Comparison of ENCODE assay signal across 19 mouse cellular contexts in genomic region chr8:93180581-93181129, GRCm38 (mm10). TPM values are rescaled to one million over a fixed set of nuclear protein-coding genes. Genes with fewer than 3 reads are reported as not detected.
DNase-seq lines count a peak whose midpoint lies in the region; ATAC-seq and TF ChIP-seq lines count a peak whose summit lies in the region.
"Had no signal": no experiment of that assay in that cellular context is flagged by ENCODE, and none has a peak within 500 bp of the region (broad histone marks: within the 10 kb centered on the region; RNA-seq: fewer than 3 reads in every experiment).

No protein-coding gene starts in this region.

- H3K36me3 ChIP-seq in kidney, embryonic 16.5 days (ENCODE audit: insufficient read depth, low read length), result no peaks in the 10 kb centered on the region
- no peaks in the 10 kb centered on the region for H3K36me3 ChIP-seq in heart, postnatal 0 days (replicated peaks; ENCODE audit: control insufficient read depth, insufficient read depth, low read length)
- H3K36me3 ChIP-seq: forebrain, embryonic 12.5 days; liver, embryonic 12.5 days; midbrain, embryonic 13.5 days had no signal

- H3K9ac ChIP-seq in kidney, embryonic 16.5 days (replicated peaks; ENCODE audit: low read length), result no peak overlapping the region
- no peak overlapping the region for H3K9ac ChIP-seq in heart, postnatal 0 days (replicated peaks; ENCODE audit: low read depth, low read length)
- H3K9ac ChIP-seq: forebrain, embryonic 12.5 days; liver, embryonic 12.5 days; midbrain, embryonic 13.5 days had no signal

- no peak overlapping the region for H3K4me2 ChIP-seq in kidney, embryonic 16.5 days (replicated peaks; ENCODE audit: low read depth, low read length)
- H3K4me2 ChIP-seq in heart, postnatal 0 days (ENCODE audit: low read depth, low read length), result no peak overlapping the region
- H3K4me2 ChIP-seq: forebrain, embryonic 12.5 days; liver, embryonic 12.5 days; midbrain, embryonic 13.5 days had no signal

- no peaks in the 10 kb centered on the region for H3K27me3 ChIP-seq in kidney, embryonic 16.5 days (ENCODE audit: insufficient read depth, low read length)
- H3K27me3 ChIP-seq in heart, postnatal 0 days (ENCODE audit: control insufficient read depth, insufficient read depth, low read length), result no peaks in the 10 kb centered on the region
- H3K27me3 ChIP-seq: forebrain, embryonic 12.5 days; liver, embryonic 12.5 days; midbrain, embryonic 13.5 days had no signal

- no peak for TF ChIP-seq CTCF in heart, postnatal 0 days (IDR thresholded peaks at IDR 0.05; ENCODE audit: low read depth)

- DNase-seq in kidney, postnatal 25 days, result no peak
- peak; percentile 53 for DNase-seq in heart, adult 8-10 months (ENCODE audit: low spot score)
- DNase-seq in heart, postnatal 0 days (ENCODE audit: low spot score), result peak; percentile 10
- peak; percentile 63 for DNase-seq in lung, postnatal 10 days
- no peak for DNase-seq in adrenal gland, postnatal 36 days
- no peak for DNase-seq in adrenal gland, adult 18-20 months (ENCODE audit: low spot score in 2 of 2)
- DNase-seq: cerebellum, adult 9-11 months; left cerebral cortex, postnatal 4 days; thymus, postnatal 4 days had no signal

- no peak overlapping the region for H3K27ac ChIP-seq in kidney, embryonic 16.5 days (ENCODE audit: low read length)
- H3K27ac ChIP-seq in heart, postnatal 0 days (ENCODE audit: low read depth), result no peak overlapping the region
- H3K27ac ChIP-seq: forebrain, embryonic 12.5 days; hindbrain, postnatal 0 days; liver, embryonic 12.5 days; midbrain, embryonic 13.5 days had no signal

- peak; percentile 42; the same call in 1 of the 2 replicates for ATAC-seq in kidney, embryonic 16.5 days (ENCODE audit: low FRiP score, low TSS enrichment)
- ATAC-seq in heart, postnatal 0 days (ENCODE audit: insufficient read depth, low read depth), result 0 out of 2 replicates have a peak, but pooled peaks have one; percentile 20
- ATAC-seq: hindbrain, postnatal 0 days; liver, embryonic 12.5 days; midbrain, embryonic 13.5 days had no signal

- no peak overlapping the region for H3K4me3 ChIP-seq in kidney, embryonic 16.5 days (ENCODE audit: low read length)
- H3K4me3 ChIP-seq in heart, postnatal 0 days (ENCODE audit: low read depth, low read length), result no peak overlapping the region
- H3K4me3 ChIP-seq: forebrain, embryonic 12.5 days; liver, embryonic 12.5 days; midbrain, embryonic 13.5 days had no signal

- WGBS in kidney, embryonic 16.5 days, result 19% methylated on average over 4 of the region's 4 CpGs
- WGBS in heart, postnatal 0 days, result 59% methylated on average over 4 of the region's 4 CpGs

- H3K4me1 ChIP-seq in kidney, embryonic 16.5 days (ENCODE audit: insufficient read depth, low read length), result peaks cover 7% of the 10 kb centered on the region; the same call in 1 of the 2 replicates
- no peaks in the 10 kb centered on the region for H3K4me1 ChIP-seq in heart, postnatal 0 days (ENCODE audit: control insufficient read depth, insufficient read depth)
- H3K4me1 ChIP-seq: liver, embryonic 12.5 days; midbrain, embryonic 13.5 days had no signal

- H3K9me3 ChIP-seq in kidney, embryonic 16.5 days (ENCODE audit: low read length), result no peaks in the 10 kb centered on the region
- H3K9me3 ChIP-seq in heart, postnatal 0 days (replicated peaks; ENCODE audit: control insufficient read depth, low read length), result no peaks in the 10 kb centered on the region
- H3K9me3 ChIP-seq: forebrain, embryonic 12.5 days; liver, embryonic 12.5 days; midbrain, embryonic 13.5 days had no signal

- no peak for TF ChIP-seq EP300 in heart, postnatal 0 days (IDR thresholded peaks at IDR 0.05; ENCODE audit: low read depth)

RNA-seq across cellular contexts. Expression of gene Ces1d, which starts 17.0 kb away (rescaled TPM):
- 0.22 and 2.4 TPM in 2 replicates for polyA plus RNA-seq in kidney, embryonic 16.5 days (2015; fragmentation: Nextera tagmentation; extraction: Ambion mirVana)
- 100 to 1,000 TPM; 274 to 413 (median 315) TPM for total RNA-seq in heart, adult 8-10 months (2022)
- total RNA-seq in heart, postnatal 0 days (2014; rRNA removed; ENCODE audit: low replicate concordance), result 0.50 TPM in 1 of 2 replicates, not detected in the other
- polyA plus RNA-seq in heart, postnatal 0 days (2015; fragmentation: Nextera tagmentation; extraction: Ambion mirVana), result 1.5 and 2.1 TPM in 2 replicates
- 100 to 1,000 TPM; 219 to 245 TPM for total RNA-seq in adrenal gland, postnatal 36 days (2021)
- 100 to 1,000 TPM; 268 to 434 TPM for total RNA-seq in adrenal gland, adult 18-20 months (2021)
- total RNA-seq: ES-E14; hematopoietic stem cell, adult 5-6 weeks; hindbrain, postnatal 0 days; left cerebral cortex, postnatal 4 days had no signal

RNA-seq across cellular contexts. Expression of gene Ces1e, which starts 48.8 kb away (rescaled TPM):
- polyA plus RNA-seq in kidney, embryonic 16.5 days (2015; fragmentation: Nextera tagmentation; extraction: Ambion mirVana), result 0.21 and 0.51 TPM in 2 replicates
- total RNA-seq in heart, adult 8-10 months (2022), result 1 to 10 TPM in 1 of 4 experiments, under 1 TPM in 3; 0.49 to 1.3 (median 0.81) TPM
- not detected in 2 replicates for total RNA-seq in heart, postnatal 0 days (2014; rRNA removed; ENCODE audit: low replicate concordance)
- 0.49 and 0.60 TPM in 2 replicates for polyA plus RNA-seq in heart, postnatal 0 days (2015; fragmentation: Nextera tagmentation; extraction: Ambion mirVana)
- not detected for total RNA-seq in adrenal gland, postnatal 36 days (2021)
- under 1 TPM in 1 of 2 experiments, not detected in 1; 0.27 TPM for total RNA-seq in adrenal gland, adult 18-20 months (2021)
- total RNA-seq: ES-E14; hematopoietic stem cell, adult 5-6 weeks; hindbrain, postnatal 0 days; layer of hippocampus, postnatal 25 days; left cerebral cortex, postnatal 4 days had no signal
- polyA plus RNA-seq: forebrain, embryonic 12.5 days; frontal cortex, adult 2 months; hindbrain, postnatal 0 days; midbrain, embryonic 13.5 days; neural tube, embryonic 14.5 days had no signal

RNA-seq across cellular contexts. Expression of gene Ces1c, which starts 49.6 kb away (rescaled TPM):
- 0.09 TPM in 1 of 2 replicates, not detected in the other for polyA plus RNA-seq in kidney, embryonic 16.5 days (2015; fragmentation: Nextera tagmentation; extraction: Ambion mirVana)
- not detected for total RNA-seq in heart, adult 8-10 months (2022)
- total RNA-seq in heart, postnatal 0 days (2014; rRNA removed; ENCODE audit: low replicate concordance), result not detected in 2 replicates
- polyA plus RNA-seq in heart, postnatal 0 days (2015; fragmentation: Nextera tagmentation; extraction: Ambion mirVana), result not detected in 2 replicates
- total RNA-seq in adrenal gland, postnatal 36 days (2021), result under 1 TPM in 1 of 2 experiments, not detected in 1; 0.76 TPM
- total RNA-seq in adrenal gland, adult 18-20 months (2021), result under 1 TPM in 1 of 2 experiments, not detected in 1; 0.70 TPM
- total RNA-seq: hematopoietic stem cell, adult 5-6 weeks; hindbrain, postnatal 0 days; layer of hippocampus, postnatal 25 days; left cerebral cortex, postnatal 4 days had no signal
- polyA plus RNA-seq: forebrain, embryonic 12.5 days; hindbrain, postnatal 0 days; midbrain, embryonic 13.5 days; neural tube, embryonic 14.5 days had no signal

Comparison
In these comparisons a context has a peak if more than half of its experiments do, and no peak if none do; other contexts are left out.
1. RNA of gene Ces1d, which starts 17.0 kb away (total RNA-seq): 268 to 434 TPM in adrenal gland, adult 18-20 months, 274 to 413 TPM in heart, adult 8-10 months and 219 to 245 TPM in adrenal gland, postnatal 36 days; 0.50 TPM in heart, postnatal 0 days; every median in the first group is over 100 times any median in the second.
2. DNase-seq: peak in heart, adult 8-10 months (single experiment), heart, postnatal 0 days (single experiment) and lung, postnatal 10 days (single experiment); none in kidney, postnatal 25 days (0 of 2), adrenal gland, postnatal 36 days (0 of 2) and adrenal gland, adult 18-20 months (0 of 2).